Mouse (Mus musculus): ENCODE data around the gene Map7d1. TPM values are rescaled to one million over a fixed set of nuclear protein-coding genes. Genes with fewer than 3 reads are reported as not detected.
"Not testable (repeated sequence)": the region's sequence is repeated elsewhere in the genome, so short reads cannot be mapped to it uniquely, and the experiment has no call there.

Map7d1 gene
- total RNA-seq, 2 experiments from 2014 or later, result 254 to 283 TPM

DNA sequence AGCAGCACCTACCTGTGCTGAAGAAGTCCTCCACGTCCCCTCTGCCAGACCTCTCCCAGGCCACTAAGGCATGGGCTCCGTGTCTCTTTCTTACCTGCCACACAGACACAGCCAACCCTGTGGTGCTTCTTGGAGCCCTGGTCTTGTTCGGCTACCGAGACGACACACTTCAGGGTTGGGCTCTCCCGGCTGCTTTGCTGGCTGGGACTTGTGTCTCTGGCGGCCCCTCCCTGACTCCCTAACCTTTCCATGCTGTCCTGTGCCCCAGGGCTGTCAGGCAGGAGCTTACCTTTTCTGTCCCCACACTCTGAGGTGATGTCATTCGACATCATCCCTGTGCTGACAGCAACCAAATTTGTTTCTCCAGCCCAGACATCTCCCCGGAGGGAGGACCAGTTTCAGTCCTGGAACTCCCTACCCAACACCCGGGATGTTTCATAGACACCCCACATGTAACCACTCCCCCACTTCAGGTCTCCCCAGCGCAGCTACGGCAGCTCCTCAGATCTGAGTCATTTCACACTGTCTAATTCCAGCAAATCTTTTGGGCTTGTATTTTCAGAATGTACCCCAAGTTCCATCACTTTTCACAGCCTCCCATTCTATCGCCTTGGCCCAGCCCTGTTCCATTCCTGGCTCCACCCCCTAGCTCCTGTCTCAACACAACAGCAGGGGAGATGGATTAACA is 9.8 kb downstream of the Map7d1 start:
- no peak for DNase-seq (ENCODE audit: low spot score in 2 of 2)

DNA sequence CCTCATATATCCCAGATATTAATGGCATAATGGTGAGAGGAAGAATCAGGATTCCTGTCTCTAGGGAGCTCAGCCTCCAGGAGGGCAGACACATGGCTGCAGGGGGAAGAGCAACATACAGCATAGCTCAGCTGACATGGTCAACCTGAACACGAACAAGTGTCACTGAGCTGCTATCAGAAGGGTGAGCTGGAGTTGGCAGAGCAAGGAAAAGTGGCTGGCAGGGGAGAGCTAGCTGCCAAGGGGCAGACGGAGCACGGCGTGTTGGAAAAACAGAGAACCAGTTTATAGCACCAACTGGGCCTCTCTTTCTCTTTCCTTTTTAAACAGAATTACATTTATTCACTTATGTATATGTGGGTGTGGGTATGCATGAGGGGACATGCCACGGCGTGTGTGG is 13.6 kb downstream of the Map7d1 start:
- DNase-seq (ENCODE audit: low spot score in 2 of 2), result peak in 1 of 2 experiments; percentile 6

DNA sequence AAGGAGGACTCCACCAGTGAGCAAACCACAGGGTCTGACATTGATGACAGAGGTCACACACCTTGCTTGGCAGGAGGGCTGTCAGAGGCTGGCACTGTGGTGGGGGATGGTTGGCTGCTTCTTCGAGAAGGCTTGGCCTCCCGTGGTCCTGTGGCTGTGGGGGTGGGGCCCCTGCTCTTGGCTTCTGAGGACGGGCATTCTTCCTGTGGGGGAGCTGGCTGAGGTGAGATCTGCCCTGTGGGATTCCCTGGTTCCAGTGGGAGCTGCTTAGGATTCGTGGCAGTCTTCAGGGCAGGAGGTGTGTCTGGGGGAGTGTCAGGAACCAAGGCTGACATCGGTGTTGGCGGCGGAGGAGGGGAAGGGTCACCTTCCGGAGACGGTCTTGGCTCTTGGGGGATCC is 14.2 kb downstream of the Map7d1 start:
- peak in 1 of 2 experiments; percentile 11 for DNase-seq (ENCODE audit: low spot score in 2 of 2)

DNA sequence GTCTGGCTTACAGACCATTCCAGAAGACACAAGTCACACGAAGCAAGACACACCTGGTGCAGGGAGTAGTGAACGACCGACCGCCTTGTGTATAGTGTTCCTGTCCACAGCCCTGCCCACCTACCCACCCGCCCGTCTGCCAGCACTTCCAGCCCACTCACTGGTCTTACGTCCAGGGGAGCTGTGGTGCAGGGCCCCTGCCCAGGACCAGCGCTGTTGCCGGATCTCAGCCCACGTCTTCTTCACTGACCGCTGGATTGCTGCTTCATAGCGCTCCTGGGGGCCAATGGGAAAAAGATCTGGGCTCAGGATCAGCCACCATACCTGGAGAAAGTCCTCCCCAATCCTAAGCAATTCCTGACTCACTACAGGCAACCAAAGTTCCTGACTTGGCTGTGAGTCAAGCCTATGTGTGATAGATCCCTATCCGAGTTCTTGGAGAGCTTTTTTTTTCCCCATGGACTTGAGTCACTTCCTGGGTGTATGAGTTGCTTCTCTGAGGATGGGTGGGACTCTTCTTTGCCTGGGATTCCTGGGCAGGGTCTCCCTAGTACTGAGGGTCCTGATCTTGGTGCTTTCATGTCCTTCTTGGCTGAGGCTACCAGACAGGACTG is 16.2 kb downstream of the Map7d1 start:
- DNase-seq (ENCODE audit: low spot score in 2 of 2), result peak in 1 of 2 experiments; percentile 6

DNA sequence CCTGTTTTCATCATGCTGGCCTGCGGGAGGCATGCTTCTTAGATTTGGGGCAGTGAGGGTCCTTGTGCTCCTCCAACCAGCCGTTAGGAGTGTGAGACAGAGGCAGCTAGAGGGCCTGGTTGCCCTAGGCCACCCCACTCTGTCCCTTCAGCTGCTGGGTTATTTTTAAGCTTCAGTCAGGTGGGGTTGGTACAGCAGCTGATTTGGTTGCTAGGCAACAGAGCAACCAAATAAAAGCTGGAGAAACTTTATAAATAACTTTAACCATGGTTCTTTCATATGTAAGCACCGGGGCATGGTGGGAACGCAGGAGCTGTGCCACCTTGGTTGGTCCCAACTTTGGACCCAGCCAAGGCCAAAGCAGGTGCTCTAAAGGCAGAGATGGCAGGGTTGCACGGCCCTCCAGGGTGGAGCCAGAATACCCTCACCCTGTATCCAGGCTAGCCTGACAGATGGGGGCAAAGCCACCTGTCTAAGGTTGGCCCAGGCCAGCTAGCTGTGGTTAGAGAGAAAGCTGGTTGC is 18.4 kb downstream of the Map7d1 start:
- peak in 1 of 2 experiments; percentile 25 for DNase-seq (ENCODE audit: low spot score in 2 of 2)

DNA sequence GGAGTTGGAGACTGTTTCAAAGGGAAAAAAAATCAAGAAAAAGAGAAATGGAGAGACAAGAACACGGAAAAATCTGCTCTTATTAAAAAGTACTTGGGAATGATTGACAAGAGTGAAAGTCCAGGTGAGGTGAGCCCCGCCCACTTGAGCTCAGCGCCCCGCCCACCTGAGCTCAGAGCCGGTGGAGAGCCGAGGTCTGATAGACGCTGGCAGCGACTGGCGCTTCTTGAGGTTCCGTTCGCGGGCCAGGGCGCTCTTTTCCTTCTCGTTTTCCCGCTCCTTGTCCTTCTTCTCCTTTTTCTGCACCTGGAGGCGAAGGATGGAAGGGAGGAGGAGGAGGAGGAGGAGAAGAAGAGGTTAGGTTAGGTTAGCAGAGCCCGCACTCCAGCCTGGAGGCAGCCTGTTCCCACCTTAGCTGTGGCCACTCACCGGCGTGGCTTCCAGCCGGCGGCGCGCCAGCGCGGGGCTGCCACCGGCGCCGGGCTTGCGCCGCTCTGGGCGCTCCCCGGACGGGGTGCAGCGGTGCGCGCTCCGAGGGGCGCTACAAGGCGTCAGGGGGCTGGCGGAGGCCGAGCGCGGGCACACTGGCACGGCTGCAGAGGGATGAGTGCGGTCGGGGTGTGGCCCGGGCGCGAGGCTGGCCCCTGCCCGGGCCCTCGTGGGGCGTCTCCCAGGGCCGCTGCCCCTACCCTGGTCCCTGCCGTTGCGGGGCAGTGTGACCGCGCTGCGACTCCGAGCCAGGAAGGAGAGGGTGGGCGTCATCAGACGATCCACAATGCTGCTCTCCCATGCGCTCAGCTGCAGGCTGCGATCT is 19.5 kb downstream of the Map7d1 start:
- no peak for DNase-seq (ENCODE audit: low spot score in 2 of 2)

DNA sequence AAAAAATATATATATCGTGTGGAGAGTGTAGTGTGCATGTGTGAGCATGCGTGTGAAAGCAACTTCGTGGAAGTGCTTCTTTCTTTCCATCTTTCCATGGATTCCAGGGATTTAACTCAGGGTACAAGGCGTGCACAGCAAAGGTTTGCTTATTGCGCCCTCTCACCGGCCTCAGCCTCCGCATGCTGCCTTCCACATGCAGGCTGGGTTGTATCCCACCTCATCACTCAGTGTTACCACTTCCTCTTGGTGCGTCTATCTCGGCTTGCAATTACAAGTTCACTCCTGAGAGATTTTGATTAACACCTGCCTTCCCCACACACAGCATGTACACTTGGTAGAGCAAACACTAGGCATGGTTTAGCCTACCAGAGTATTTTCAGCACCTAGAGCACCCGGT is 21.0 kb downstream of the Map7d1 start:
- no peak for DNase-seq (ENCODE audit: low spot score in 2 of 2)

DNA sequence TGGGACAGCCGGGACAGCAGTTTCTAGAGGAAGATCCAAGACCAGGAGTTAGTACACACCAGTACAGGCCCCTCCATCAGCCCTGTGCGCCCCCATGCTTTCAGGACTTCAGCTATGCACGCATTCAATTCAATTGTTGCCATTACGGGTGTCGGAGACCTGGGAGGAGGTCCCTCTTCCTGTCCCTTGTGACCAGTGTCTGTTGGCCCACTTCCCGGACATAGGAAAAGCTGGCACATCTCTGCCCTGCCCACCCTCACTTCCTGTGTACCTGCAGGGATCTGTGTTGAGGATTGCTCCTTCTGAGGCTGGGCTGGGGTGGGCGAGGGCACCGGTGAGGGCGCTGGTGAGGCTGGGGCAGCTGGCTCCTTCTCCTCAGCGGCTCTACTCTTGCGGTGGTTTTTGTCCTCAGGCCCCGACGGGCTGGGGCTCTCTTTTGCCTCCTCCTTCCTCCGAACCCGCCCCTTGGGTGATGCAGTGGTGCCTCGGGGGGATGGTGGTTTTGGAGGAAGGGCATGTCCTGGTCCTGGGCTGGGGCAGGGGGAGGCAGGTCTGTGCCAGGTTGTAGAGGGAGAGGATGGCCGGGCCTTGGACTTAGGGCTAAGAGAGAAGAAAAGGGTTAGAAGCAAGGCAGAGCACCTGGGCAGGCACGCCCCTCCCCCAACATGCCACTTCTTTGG is 21.5 kb downstream of the Map7d1 start:
- no peak for DNase-seq (ENCODE audit: low spot score in 2 of 2)

DNA sequence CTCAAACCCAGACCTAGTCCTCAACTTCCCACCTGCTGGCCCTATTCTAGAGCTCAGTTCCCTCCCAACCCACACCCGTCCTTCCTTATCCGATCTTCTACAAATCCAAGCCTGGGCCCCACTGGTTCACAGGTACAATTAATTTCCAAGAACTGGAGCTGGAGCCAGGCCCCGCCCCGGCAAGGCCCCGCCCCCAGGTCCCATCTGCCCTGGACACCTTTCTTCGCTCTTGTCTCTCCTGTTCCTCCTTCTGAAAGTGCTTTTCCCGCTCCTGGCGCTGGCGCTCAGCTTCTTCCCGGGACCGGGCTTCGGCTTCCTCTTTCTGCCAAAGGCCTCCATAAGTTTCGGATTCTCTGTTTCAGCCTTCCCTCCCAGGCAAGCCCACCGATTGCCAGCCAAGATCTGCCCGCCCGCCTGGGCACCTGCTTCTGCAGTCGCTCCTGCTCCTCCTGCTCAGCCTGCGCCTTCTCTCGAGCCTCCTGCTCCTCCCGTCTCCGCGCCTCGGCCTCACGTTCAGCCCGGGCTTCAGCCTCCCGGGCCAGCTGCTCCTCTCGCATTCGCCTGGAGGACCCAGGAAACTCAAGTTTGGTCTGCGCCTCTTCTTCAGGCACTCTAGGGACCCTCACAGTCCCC is 22.4 kb downstream of the Map7d1 start:
- no peak for DNase-seq (ENCODE audit: low spot score in 2 of 2)

DNA sequence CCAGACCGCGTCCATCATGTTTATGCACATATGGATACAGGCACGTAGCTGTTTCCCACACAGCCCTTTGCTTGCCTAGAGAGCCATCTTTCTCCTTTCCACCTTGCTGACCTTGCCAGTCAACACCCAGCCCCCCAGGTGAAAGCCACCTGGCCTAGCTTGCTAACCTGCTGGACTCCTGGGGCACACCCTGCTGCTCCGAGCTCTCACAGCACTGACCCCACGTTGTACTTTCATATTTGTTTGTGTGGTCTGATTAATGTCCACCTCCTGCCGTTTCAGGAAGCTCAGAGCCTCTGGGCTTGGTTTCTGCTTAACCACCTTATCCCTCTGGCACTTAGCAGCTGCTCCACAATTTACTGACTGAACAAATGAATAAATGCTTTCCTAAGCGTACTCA is 26.2 kb downstream of the Map7d1 start:
- peak in 1 of 2 experiments; percentile 6 for DNase-seq (ENCODE audit: low spot score in 2 of 2)

DNA sequence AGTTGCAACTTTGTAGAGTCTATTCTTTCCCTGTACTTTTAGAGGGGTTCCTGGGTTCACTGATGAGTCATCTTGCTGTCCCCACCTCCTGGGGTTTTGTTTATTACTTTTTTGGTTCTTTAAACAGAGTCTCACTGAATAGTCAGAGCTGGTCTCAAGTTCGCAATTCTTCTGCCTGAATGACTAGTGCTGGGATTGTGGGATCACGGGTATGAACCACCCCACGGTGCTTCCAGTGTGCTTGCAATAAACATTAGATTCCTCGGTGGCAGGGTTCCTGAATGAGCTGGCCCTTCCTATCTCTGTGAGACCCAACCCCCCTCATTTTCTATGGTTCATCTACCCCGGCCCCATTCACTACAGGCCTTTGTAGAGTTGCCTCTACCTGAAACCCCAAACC is 28.0 kb downstream of the Map7d1 start:
- peak in 1 of 2 experiments; percentile 8 for DNase-seq (ENCODE audit: low spot score in 2 of 2)

DNA sequence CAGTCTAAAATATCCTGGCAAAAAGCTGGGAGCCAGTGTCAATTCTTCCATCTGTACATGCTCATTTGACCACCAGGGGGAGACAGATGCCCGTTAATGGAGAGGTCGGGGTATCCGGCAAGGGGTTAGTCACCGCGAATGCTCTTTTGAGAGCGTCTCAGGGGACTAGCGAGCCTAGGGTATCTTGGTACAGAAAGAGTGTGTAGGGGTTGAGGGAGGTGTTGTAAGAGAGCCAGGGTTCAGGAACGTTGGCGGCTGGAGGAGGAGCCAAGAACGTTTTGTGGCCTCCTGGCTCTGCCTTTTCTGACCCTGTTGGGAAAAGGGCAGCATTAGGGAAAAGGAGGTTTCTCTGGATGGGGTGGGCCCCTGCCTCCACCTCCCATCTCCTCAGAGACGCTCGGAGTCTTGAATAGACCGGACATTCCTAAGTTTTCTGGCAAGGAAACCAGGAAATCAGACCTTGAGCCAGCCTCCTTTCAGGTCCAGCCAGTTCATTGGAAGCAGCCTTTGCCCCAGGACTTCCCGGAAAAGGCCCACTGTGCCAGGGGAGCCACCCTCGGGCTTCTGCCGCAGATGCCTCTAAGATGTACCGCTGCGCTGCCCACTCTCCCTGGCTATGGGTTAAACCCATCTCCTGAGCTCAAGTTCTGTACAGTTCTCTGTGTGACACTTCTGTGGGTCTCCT is 28.9 kb downstream of the Map7d1 start:
- peak; percentile 83 to 92 for DNase-seq (ENCODE audit: low spot score in 2 of 2)

DNA sequence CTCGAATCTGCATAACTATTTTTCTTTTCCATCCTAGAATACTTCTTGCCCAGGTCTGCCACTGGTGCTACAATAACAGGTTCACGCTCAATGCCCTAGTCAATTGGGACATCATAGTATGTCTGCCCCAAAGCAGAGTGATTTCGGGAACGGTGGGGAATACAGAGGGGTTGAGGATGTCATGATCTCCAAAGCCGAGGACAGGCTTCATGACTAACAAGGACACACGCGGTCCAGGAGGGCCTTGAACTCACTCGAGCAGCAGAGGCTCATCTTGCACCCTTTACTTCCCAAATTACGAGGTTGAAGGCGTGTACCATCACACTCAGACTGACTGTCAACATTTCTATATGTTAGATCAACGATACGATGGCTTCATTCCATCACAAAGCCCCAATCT is 29.5 kb downstream of the Map7d1 start:
- DNase-seq (ENCODE audit: low spot score in 2 of 2), result no peak

DNA sequence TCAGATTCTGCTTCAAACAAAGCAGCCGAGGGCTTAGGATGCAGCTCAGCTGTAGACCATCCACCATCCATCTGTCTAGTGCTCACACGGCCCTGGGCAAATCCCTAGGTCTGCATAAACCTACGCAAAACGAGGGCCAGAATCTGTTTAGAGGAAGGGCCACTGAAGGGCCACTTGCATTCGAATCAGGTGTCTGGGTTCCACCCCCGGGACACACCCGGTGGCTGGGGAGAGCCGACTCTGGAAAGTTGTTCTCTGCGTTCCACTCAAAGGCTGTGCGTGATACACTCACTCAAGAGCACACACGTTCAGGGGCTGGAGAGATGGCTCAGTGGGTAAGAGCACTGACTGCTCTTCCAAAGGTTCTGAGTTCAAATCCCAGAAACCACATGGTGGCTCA is 33.5 kb downstream of the Map7d1 start:
- DNase-seq (ENCODE audit: low spot score in 2 of 2), result no peak

DNA sequence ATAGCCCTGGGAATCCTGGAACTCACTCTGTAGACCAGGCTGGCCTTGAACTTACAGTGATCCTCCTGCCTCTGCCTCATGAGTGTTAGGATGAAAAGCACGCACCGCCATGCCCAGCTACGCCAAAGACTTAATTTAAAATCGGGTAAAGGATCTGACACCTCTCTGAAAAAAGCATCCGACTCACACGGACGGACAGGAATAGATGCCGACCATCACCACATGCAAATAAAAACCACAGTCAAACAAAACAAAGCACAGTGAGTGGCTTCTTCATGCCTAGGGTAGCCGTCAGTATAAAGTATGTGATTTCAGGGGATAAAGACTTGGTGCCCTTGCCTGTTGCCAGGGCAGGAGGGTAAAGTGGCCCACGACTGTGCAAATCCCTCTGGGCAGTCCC is 36.1 kb downstream of the Map7d1 start:
- no peak for DNase-seq (ENCODE audit: low spot score in 2 of 2)

DNA sequence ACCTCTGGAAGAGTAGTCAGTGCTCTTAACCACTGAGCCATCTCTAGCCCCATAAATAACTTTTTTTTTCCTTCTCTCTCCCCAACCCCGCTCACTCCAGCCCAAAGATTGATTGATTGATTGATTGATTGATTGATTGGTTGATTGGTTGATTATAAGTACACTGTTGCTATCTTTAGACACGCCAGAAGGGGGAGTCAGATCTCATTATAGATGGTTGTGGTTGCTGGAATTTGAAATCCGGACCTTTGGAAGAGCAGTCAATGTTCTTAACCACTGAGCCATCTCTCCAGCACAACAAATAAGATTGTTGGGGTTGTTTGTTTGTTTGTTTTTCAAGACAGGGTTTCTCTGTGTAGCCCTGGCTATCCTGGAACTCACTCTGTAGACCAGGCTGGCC is 36.6 kb downstream of the Map7d1 start:
- DNase-seq (ENCODE audit: low spot score in 2 of 2), result not testable (repeated sequence)

DNA sequence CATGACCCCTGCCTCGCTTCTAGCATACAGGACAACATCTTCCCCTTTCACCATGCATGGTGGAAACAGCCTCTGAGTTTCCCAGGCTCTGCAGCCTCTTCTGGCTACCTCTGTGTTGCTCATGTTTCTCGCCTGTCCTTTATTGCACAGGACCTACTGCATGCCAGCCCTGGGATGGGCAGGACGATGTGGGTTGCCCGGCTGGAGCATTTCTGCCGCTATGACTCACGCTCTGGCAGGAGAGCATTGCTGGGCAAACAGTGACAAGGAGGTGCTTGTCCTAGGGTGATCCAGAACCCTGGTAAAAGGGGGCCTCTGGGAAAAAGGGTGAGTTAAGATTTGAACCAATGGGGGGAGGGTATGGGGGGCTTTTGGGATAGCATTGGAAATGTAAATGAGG is 38.4 kb downstream of the Map7d1 start:
- no peak for DNase-seq (ENCODE audit: low spot score in 2 of 2)

DNA sequence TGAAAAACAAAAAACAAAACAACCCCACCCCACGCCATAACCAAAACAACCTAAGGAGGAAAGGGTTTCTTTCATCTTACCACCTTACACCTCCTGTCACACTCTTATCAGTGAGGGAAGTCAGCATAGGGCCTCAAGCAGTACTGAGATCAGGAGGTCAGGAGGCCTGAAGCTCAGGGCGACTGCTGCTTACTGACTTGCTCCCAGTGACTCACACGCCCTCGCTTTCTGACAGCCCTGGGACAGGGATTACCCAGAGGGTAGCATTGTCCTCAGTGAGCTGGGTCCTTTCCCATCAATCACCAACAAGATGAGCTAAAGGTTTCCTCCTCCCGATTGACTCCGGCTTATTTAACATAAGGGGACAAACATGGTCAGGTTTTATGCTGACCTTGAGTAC is 49.1 kb downstream of the Map7d1 start:
- DNase-seq (ENCODE audit: low spot score in 2 of 2), result no peak

DNA sequence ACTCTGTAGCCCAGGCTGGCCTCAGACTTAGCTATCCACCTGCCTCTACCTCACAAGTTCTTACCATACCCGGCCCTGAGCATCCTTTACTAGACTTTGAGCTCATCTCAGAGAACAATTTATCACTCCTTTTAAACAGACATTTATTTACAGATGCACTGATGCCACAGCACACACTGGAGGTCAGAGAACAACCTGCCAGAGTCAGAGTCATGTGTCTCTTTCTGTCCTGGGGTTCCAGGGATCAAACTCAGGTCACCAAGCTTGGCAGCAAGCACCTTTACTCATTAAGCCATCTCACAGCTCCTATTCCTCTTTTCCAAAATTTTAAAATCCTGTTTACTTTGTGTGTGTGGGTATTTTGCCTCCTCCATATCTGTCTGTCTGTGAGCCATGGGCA is 50.8 kb downstream of the Map7d1 start:
- DNase-seq (ENCODE audit: low spot score in 2 of 2), result no peak

DNA sequence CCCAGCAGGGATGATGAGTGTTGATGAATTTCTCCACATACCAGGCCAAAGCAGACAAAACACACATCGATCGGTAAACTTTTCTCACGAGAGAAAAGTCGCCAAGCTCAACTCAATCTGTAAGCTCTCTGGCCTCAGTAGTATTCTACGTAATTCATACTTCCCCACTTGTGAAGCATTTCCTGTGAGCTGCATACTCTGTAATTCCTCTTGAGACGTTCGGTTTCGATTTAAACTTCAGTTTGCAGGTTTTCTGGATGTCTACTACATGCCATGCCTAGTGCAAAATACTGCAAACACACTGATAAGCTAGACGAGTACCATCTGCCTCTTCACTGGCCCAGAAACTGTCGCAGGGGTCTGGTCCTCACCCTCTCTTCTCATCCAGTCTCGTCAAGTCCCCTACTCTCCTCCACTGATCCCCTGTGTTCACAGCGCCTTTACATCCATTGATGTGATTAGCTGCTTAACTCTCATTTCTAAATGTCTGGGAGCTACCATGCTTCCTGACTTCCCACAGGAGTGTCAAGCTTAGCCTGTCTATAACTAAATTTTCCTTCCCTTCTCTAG is 51.4 kb downstream of the Map7d1 start:
- no peak for DNase-seq (ENCODE audit: low spot score in 2 of 2)
